Mouse (Mus musculus) ES-Bruce4 (cell line): ENCODE data around the gene Igbp1. TPM values are rescaled to one million over a fixed set of nuclear protein-coding genes. Genes with fewer than 3 reads are reported as not detected.

Experiments
- H3K27ac ChIP-seq: 2 replicates; pipeline ENCODE4 v1.5.1; 2012; ENCODE audit warnings: low read length, inconsistent platforms; ENCODE audit not compliant: insufficient read depth
- H3K27me3 ChIP-seq: 2 replicates; pipeline ENCODE4 v1.6.1; 2012; ENCODE audit warnings: mild to moderate bottlenecking, low read length, inconsistent platforms; ENCODE audit not compliant: control insufficient read depth, poor library complexity, insufficient read depth, severe bottlenecking
- H3K36me3 ChIP-seq: 2 replicates; pipeline ENCODE4 v1.6.1; 2012; ENCODE audit warnings: inconsistent platforms, mild to moderate bottlenecking, low read length, moderate library complexity; ENCODE audit not compliant: control insufficient read depth, poor library complexity, insufficient read depth, severe bottlenecking
- H3K4me1 ChIP-seq: one replicate; pipeline ENCODE4 v1.8.1; 2011; ENCODE audit warnings: low read length; ENCODE audit not compliant: control insufficient read depth, insufficient read depth
- H3K4me3 ChIP-seq: 2 replicates; pipeline ENCODE4 v1.5.1; 2011; ENCODE audit warnings: low read depth, mild to moderate bottlenecking, low read length
- H3K9ac ChIP-seq: 2 replicates; pipeline ENCODE4 v1.6.1; 2012; ENCODE audit warnings: low read depth, mild to moderate bottlenecking, inconsistent platforms; ENCODE audit not compliant: poor library complexity, severe bottlenecking
- H3K9me3 ChIP-seq: replicated peaks from 2 replicates; pipeline ENCODE4 v1.6.1; 2012; ENCODE audit warnings: mild to moderate bottlenecking, low read length, inconsistent platforms; ENCODE audit not compliant: control insufficient read depth, poor library complexity, insufficient read depth, severe bottlenecking
- CTCF ChIP-seq: IDR thresholded peaks from one replicate; pipeline ENCODE4 v1.8.1; 2011; ENCODE audit warnings: low read depth, low read length
- EP300 ChIP-seq: IDR thresholded peaks from 2 replicates; pipeline ENCODE4 v1.6.1; 2011; ENCODE audit warnings: low read depth, low read length; ENCODE audit not compliant: insufficient read depth
- POLR2A ChIP-seq: IDR thresholded peaks from one replicate; pipeline ENCODE4 v1.8.1; 2011; ENCODE audit warnings: low read length; ENCODE audit not compliant: insufficient read depth
- polyA plus RNA-seq: library from polyadenylated mRNA; stranded (reverse); fragments of >200 nt; gene quantifications from 2 replicates; pipeline ENCODE4 v1.2.4, GENCODE M21; 2011; ENCODE audit warnings: low read depth; ENCODE audit not compliant: missing spikeins, insufficient read depth, insufficient read length

The Igbp1 gene
- 75.0 and 82.6 TPM in 2 replicates for polyA plus RNA-seq

- Histone ChIP-seq H3K9me3 (no peaks in the 10 kb centered on the region), H3K36me3 (no peaks in the 10 kb centered on the region; the same call in 1 of the 2 replicates), H3K4me1 (no peaks in the 10 kb centered on the region), H3K27me3 (no peaks in the 10 kb centered on the region), H3K4me3 (peak within 1 kb of the TSS; percentile 99), H3K27ac (no peak within 1 kb of the TSS), H3K9ac (peak within 1 kb of the TSS; percentile 92)
- TF ChIP-seq POLR2A: no peak
- no peak for TF ChIP-seq EP300
- TF ChIP-seq CTCF: no peak
Measured at GRCm38 (mm10) chrX:100494068-100494978, at the start of gene Igbp1. Gene Igbp1 (plus strand): TSS chrX:100494291.

- H3K9ac ChIP-seq: no peak overlapping the region
- no peaks in the 10 kb centered on the region for H3K9me3 ChIP-seq
- H3K36me3 ChIP-seq: no peaks in the 10 kb centered on the region
- TF ChIP-seq EP300: no peak
- H3K4me1 ChIP-seq: no peaks in the 10 kb centered on the region
- no peaks in the 10 kb centered on the region for H3K27me3 ChIP-seq
- no peak overlapping the region for H3K27ac ChIP-seq
- H3K4me3 ChIP-seq: no peak overlapping the region
Measured at GRCm38 (mm10) chrX:100468047-100468446, 26.0 kb upstream of the Igbp1 start.

- no peak overlapping the region for H3K9ac ChIP-seq
- H3K9me3 ChIP-seq: no peaks in the 10 kb centered on the region
- H3K4me3 ChIP-seq: no peak overlapping the region
- H3K27me3 ChIP-seq: no peaks in the 10 kb centered on the region
- no peak overlapping the region for H3K27ac ChIP-seq
- H3K4me1 ChIP-seq: no peaks in the 10 kb centered on the region
- TF ChIP-seq EP300 (no peak), CTCF (no peak), POLR2A (no peak)
- H3K36me3 ChIP-seq: no peaks in the 10 kb centered on the region
Measured at GRCm38 (mm10) chrX:100470126-100470525, 24.0 kb upstream of the Igbp1 start.

- no peaks in the 10 kb centered on the region for H3K4me1 ChIP-seq
- no peak overlapping the region for H3K27ac ChIP-seq
- H3K27me3 ChIP-seq: no peaks in the 10 kb centered on the region
- no peak overlapping the region for H3K9ac ChIP-seq
- H3K4me3 ChIP-seq: no peak overlapping the region
- no peaks in the 10 kb centered on the region for H3K36me3 ChIP-seq
- no peaks in the 10 kb centered on the region for H3K9me3 ChIP-seq
- TF ChIP-seq POLR2A: no peak
- TF ChIP-seq CTCF: no peak
- no peak for TF ChIP-seq EP300
Measured at GRCm38 (mm10) chrX:100471491-100471890, 22.6 kb upstream of the Igbp1 start.

GRCm38 (mm10) chrX:100475569-100476223 lies 18.4 kb upstream of the Igbp1 start:
- TF ChIP-seq POLR2A: no peak
- TF ChIP-seq EP300: no peak
- TF ChIP-seq CTCF: no peak
- Histone ChIP-seq H3K9me3 (no peaks in the 10 kb centered on the region), H3K27ac (no peak overlapping the region), H3K9ac (no peak overlapping the region), H3K4me1 (no peaks in the 10 kb centered on the region), H3K27me3 (no peaks in the 10 kb centered on the region), H3K36me3 (no peaks in the 10 kb centered on the region), H3K4me3 (no peak overlapping the region)

- Histone ChIP-seq H3K27ac (no peak overlapping the region), H3K36me3 (no peaks in the 10 kb centered on the region), H3K27me3 (no peaks in the 10 kb centered on the region), H3K4me1 (no peaks in the 10 kb centered on the region), H3K9me3 (no peaks in the 10 kb centered on the region), H3K9ac (no peak overlapping the region), H3K4me3 (no peak overlapping the region)
- no peak for TF ChIP-seq POLR2A
- TF ChIP-seq EP300: no peak
- TF ChIP-seq CTCF: peak; percentile 56
Measured at GRCm38 (mm10) chrX:100480317-100480716, 13.8 kb upstream of the Igbp1 start.
